In the genomic region with DNA sequence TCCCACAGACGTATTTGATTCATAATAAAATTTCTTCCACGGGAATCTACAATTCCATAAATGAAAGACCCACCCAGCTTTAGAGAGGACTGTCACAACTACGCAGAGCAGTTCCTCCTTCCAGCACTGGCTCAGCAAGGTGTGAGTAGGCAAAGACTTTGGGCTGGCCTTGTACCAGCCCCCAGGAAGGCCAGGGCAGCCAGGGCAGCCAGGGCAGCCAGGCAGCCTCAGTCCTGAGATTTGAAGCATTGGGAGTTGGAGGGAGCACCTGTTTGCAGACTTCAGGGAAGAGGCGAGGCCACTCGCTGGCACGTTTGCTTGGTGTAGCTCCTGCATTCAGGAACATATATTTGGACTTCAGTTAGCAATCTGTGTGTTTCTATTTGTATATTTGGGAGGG, we compare ENCODE assay signal across 11 mouse cellular contexts.
A peak's percentile ranks its signal among the peaks of the same experiment; 100 is the strongest.
DNase-seq lines count a peak whose midpoint lies in the region; ATAC-seq and TF ChIP-seq lines count a peak whose summit lies in the region.
"Had no signal": no experiment of that assay in that cellular context is flagged by ENCODE, and none has a peak within 500 bp of the region (broad histone marks: within the 10 kb centered on the region; RNA-seq: fewer than 3 reads in every experiment).

No protein-coding gene starts in this region.

- peak overlapping the region; percentile 73 for H3K4me2 ChIP-seq in heart, embryonic 13.5 days
- H3K4me2 ChIP-seq in forebrain, postnatal 0 days (ENCODE audit: low read depth), result peak overlapping the region; percentile 65

- TF ChIP-seq EP300 in ES-Bruce4 (IDR thresholded peaks at IDR 0.05; ENCODE audit: insufficient read depth, low read depth, low read length), result no peak

- no peaks in the 10 kb centered on the region for H3K9me3 ChIP-seq in heart, embryonic 13.5 days
- H3K9me3 ChIP-seq in ES-Bruce4 (replicated peaks; ENCODE audit: control insufficient read depth, insufficient read depth, low read length, poor library complexity, severe bottlenecking), result no peaks in the 10 kb centered on the region
- no peaks in the 10 kb centered on the region for H3K9me3 ChIP-seq in forebrain, postnatal 0 days (ENCODE audit: low read length)
- H3K9me3 ChIP-seq in midbrain, embryonic 10.5 days (replicated peaks), result no peaks in the 10 kb centered on the region

- no peak for TF ChIP-seq CTCF in ES-Bruce4 (IDR thresholded peaks at IDR 0.05; ENCODE audit: low read depth, low read length)
- no peak for TF ChIP-seq CTCF in forebrain, postnatal 0 days (IDR thresholded peaks at IDR 0.05; ENCODE audit: low read depth)

- no peak overlapping the region for H3K27ac ChIP-seq in heart, embryonic 13.5 days (replicated peaks)
- H3K27ac ChIP-seq in ES-Bruce4 (ENCODE audit: insufficient read depth, low read length), result peak overlapping the region; percentile 90
- H3K27ac ChIP-seq in forebrain, postnatal 0 days (ENCODE audit: low read depth, low read length), result peak overlapping the region; percentile 15; the same call in 1 of the 2 replicates
- peak overlapping the region; percentile 90 for H3K27ac ChIP-seq in midbrain, embryonic 10.5 days (replicated peaks)

- no peak for DNase-seq in heart, postnatal 10 days
- no peak for DNase-seq in forebrain, postnatal 0 days
- peak; percentile 52 for DNase-seq in midbrain, embryonic 10.5 days (ENCODE audit: low spot score)
- DNase-seq in ovary, adult 18-20 months (ENCODE audit: low spot score), result no peak
- no peak for DNase-seq in B cell, adult 2 months
- DNase-seq: cerebellum, adult 9-11 months; layer of hippocampus, adult 9-11 months had no signal

- intact Hi-C loops in heart, postnatal 10 days (cut with DNase I), result no loop called here

- H3K4me3 ChIP-seq in heart, embryonic 13.5 days, result peak overlapping the region; percentile 46
- H3K4me3 ChIP-seq in ES-Bruce4 (ENCODE audit: low read depth, low read length), result 0 out of 2 replicates have a peak overlapping the region, but pooled peaks have one; percentile 9
- peak overlapping the region; percentile 34 for H3K4me3 ChIP-seq in forebrain, postnatal 0 days (ENCODE audit: low read depth, low read length)
- H3K4me3 ChIP-seq in midbrain, embryonic 10.5 days, result peak overlapping the region; percentile 49

- H3K4me1 ChIP-seq in heart, embryonic 13.5 days, result peaks cover 13% of the 10 kb centered on the region
- peaks cover 19% of the 10 kb centered on the region for H3K4me1 ChIP-seq in ES-Bruce4 (ENCODE audit: control insufficient read depth, insufficient read depth, low read length)
- peaks cover 17% of the 10 kb centered on the region for H3K4me1 ChIP-seq in forebrain, postnatal 0 days (ENCODE audit: insufficient read depth)
- peaks cover 73% of the 10 kb centered on the region for H3K4me1 ChIP-seq in midbrain, embryonic 10.5 days

- no peak for ATAC-seq in heart, embryonic 13.5 days (ENCODE audit: extremely low read depth, insufficient number of reproducible peaks, low FRiP score, low TSS enrichment)
- no peak for ATAC-seq in forebrain, postnatal 0 days
- no peak for ATAC-seq in erythroblast, adult 5-6 weeks (replicated peaks; ENCODE audit: low FRiP score, poor library complexity, severe bottlenecking)
- ATAC-seq: activated CD4-positive, CD25-positive, alpha-beta regulatory T cell, adult 4 months had no signal

- H3K36me3 ChIP-seq in heart, embryonic 13.5 days, result no peaks in the 10 kb centered on the region
- no peaks in the 10 kb centered on the region for H3K36me3 ChIP-seq in ES-Bruce4 (ENCODE audit: control insufficient read depth, insufficient read depth, low read length, poor library complexity, severe bottlenecking)
- H3K36me3 ChIP-seq in forebrain, postnatal 0 days (ENCODE audit: insufficient read depth), result no peaks in the 10 kb centered on the region
- no peaks in the 10 kb centered on the region for H3K36me3 ChIP-seq in midbrain, embryonic 10.5 days

- peaks cover 94% of the 10 kb centered on the region for H3K27me3 ChIP-seq in heart, embryonic 13.5 days (replicated peaks)
- no peaks in the 10 kb centered on the region for H3K27me3 ChIP-seq in ES-Bruce4 (ENCODE audit: control insufficient read depth, insufficient read depth, low read length, poor library complexity, severe bottlenecking)
- peaks cover 3% of the 10 kb centered on the region; the same call in 1 of the 2 replicates for H3K27me3 ChIP-seq in forebrain, postnatal 0 days (ENCODE audit: insufficient read depth, low read length)
- H3K27me3 ChIP-seq in midbrain, embryonic 10.5 days (ENCODE audit: low read depth, poor library complexity, severe bottlenecking), result peaks cover 76% of the 10 kb centered on the region

- WGBS in heart, embryonic 13.5 days, result 9% methylated on average over 6 of the region's 6 CpGs
- 19% methylated on average over 6 of the region's 6 CpGs for WGBS in forebrain, postnatal 0 days
- WGBS in midbrain, embryonic 10.5 days, result 4% methylated on average over 6 of the region's 6 CpGs

- no peak for TF ChIP-seq POLR2A in ES-Bruce4 (IDR thresholded peaks at IDR 0.05; ENCODE audit: insufficient read depth, low read length)

- H3K9ac ChIP-seq in heart, embryonic 13.5 days, result no peak overlapping the region
- peak overlapping the region; percentile 68 for H3K9ac ChIP-seq in ES-Bruce4 (ENCODE audit: low read depth, poor library complexity, severe bottlenecking)
- peak overlapping the region; percentile 45 for H3K9ac ChIP-seq in forebrain, postnatal 0 days
